Mouse (Mus musculus) cerebellum, adult 8-10 months (tissue): Measurements from ENCODE around the gene March7.

Experiments
- DNase-seq: peaks from one replicate; pipeline ENCODE4 v3.0.0; 2022

March7 gene

GRCm38 (mm10) chr2:60216547-60217153, 7.0 kb downstream of the March7 start:
- no peak for DNase-seq

- no peak for DNase-seq
Observed at GRCm38 (mm10) chr2:60217620-60218019, 7.9 kb downstream of the March7 start.

- peak; percentile 33 for DNase-seq
Observed at GRCm38 (mm10) chr2:60221236-60221635, 11.5 kb downstream of the March7 start.

GRCm38 (mm10) chr2:60221954-60222353, 12.3 kb downstream of the March7 start:
- DNase-seq = no peak

- DNase-seq = no peak
Observed at GRCm38 (mm10) chr2:60223489-60223888, 13.8 kb downstream of the March7 start.

GRCm38 (mm10) chr2:60228470-60228869, 18.8 kb downstream of the March7 start:
- DNase-seq = no peak

- no peak for DNase-seq
Observed at GRCm38 (mm10) chr2:60230361-60230760, 20.7 kb downstream of the March7 start.

- no peak for DNase-seq
Observed at GRCm38 (mm10) chr2:60233147-60233546, 23.5 kb downstream of the March7 start.

GRCm38 (mm10) chr2:60234506-60234905, 24.8 kb downstream of the March7 start:
- no peak for DNase-seq

GRCm38 (mm10) chr2:60252782-60253181, 43.1 kb downstream of the March7 start:
- DNase-seq = no peak

- DNase-seq = no peak
Observed at GRCm38 (mm10) chr2:60253506-60253905, 43.8 kb downstream of the March7 start.

GRCm38 (mm10) chr2:60256751-60257150, 47.1 kb downstream of the March7 start:
- no peak for DNase-seq

GRCm38 (mm10) chr2:60259186-60259585, 49.5 kb downstream of the March7 start:
- DNase-seq = no peak

- no peak for DNase-seq
Observed at GRCm38 (mm10) chr2:60260621-60261350, 51.1 kb downstream of the March7 start.

GRCm38 (mm10) chr2:60267567-60267966, 57.9 kb downstream of the March7 start:
- DNase-seq = no peak

GRCm38 (mm10) chr2:60269856-60270479, 60.3 kb downstream of the March7 start:
- no peak for DNase-seq

GRCm38 (mm10) chr2:60278627-60279026, 68.9 kb downstream of the March7 start:
- no peak for DNase-seq

- no peak for DNase-seq
Observed at GRCm38 (mm10) chr2:60282625-60283024, 72.9 kb downstream of the March7 start.

- no peak for DNase-seq
Observed at GRCm38 (mm10) chr2:60283208-60283750, 73.6 kb downstream of the March7 start.

- peak; percentile 18 for DNase-seq
Observed at GRCm38 (mm10) chr2:60283751-60284466, 74.2 kb downstream of the March7 start.

- DNase-seq = no peak
Observed at GRCm38 (mm10) chr2:60284467-60284821, 74.8 kb downstream of the March7 start, which contains the start of gene Cd302. Gene Cd302, minus strand, starts transcription at chr2:60284488.

- no peak for DNase-seq
Observed at GRCm38 (mm10) chr2:60285107-60285617, 75.5 kb downstream of the March7 start.

- DNase-seq = no peak
Observed at GRCm38 (mm10) chr2:60288606-60289005, 78.9 kb downstream of the March7 start.
